Mouse (Mus musculus): Measurements from ENCODE around the gene Sgtb.

- TF ChIP-seq CTCF (IDR thresholded peaks at IDR 0.05; ENCODE audit: extremely low read depth, insufficient read depth, insufficient read length, insufficient replicate concordance) (no peak), POLR2A (IDR thresholded peaks at IDR 0.05; ENCODE audit: low read depth, low read length) (no peak)
Measured at GRCm38 (mm10) chr13:104069216-104069615, 40.3 kb upstream of the Sgtb start.
